Mouse (Mus musculus) left cerebral cortex, postnatal 10 days (tissue): ENCODE data around the gene Gpatch2l. TPM values are rescaled to one million over a fixed set of nuclear protein-coding genes. Genes with fewer than 3 reads are reported as not detected.

Experiments
- DNase-seq, 2 experiments: peaks; one replicate each; pipeline ENCODE4 v3.0.0; 2021 to 2022; ENCODE audit warnings: low spot score in 2 of 2, mixed read lengths in 1 of 2; ENCODE audit errors: extremely low spot score in 1 of 2
- intact Hi-C: fragments of 180-260 bp; cut with DNase I; formaldehyde crosslinking; loops from one replicate; pipeline ENCODE4 v1.15.1; 2025
- total RNA-seq, 2 experiments: library from RNA; stranded (reverse); gene quantifications; 2 replicates each; pipeline ENCODE4 v1.2.3; 2021

The Gpatch2l gene
- total RNA-seq, 2 experiments from 2014 or later, result 40.6 to 42.4 TPM

DNA sequence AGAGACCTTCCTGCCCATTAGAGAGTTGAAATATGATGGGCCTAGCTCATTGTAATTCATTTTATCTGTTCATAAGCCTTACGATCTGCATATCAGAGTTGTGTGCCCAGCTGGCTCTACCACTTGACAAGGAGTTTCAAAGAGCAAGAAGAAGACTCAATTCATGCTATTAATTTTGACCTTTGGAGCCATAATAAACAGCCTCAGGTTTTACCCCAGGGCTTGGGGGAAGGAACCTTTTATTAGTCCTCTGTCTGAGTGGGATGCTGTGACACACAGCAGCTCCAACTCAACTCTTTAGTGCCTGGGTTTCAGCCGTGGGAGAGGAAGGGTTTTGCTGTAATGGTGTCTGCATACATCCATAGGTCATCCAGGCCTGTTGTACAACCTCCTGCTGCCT is 32.6 kb downstream of the Gpatch2l start:
- intact Hi-C loops, result no loop called here
- no peak for DNase-seq

DNA sequence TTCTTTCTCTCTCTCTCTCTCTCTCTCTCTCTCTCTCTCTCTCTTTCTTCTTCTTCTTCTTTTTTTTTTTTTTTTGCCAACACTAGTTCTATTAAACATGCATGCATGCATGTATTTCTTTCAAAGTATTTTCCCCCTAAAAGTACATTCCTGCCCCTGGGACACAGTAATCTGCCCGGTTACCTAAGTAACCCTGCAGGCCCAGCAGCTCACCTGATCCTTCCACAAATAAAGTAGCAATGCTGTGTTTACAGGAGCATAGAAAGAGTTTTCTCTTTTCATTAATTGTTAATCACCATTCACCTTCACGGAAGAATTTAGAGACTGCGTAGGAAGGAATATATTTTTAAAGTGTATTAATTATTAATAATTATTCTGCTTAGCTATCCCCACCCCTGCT is 34.1 kb downstream of the Gpatch2l start:
- no peak for DNase-seq
- intact Hi-C loops, result no loop called here

DNA sequence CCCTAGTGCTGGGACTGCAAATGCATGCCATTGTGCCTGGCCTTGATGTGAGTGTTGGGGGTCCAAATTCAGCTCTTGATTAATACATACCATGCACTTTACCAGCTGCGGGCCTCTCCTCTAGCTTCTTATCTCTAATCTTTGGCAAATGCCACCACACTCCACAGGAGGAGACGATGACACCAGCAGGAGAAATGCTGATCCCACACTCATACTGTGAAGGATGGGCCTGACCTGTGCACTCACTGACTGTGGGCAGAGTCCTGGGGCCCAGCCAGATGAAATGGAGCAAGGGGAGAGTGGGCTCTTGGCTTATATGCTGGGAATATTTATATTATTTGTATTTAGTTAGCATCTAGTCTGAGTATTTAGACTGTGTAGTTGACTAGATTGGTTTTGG is 34.8 kb downstream of the Gpatch2l start:
- intact Hi-C loops, result no loop called here
- DNase-seq, result no peak

DNA sequence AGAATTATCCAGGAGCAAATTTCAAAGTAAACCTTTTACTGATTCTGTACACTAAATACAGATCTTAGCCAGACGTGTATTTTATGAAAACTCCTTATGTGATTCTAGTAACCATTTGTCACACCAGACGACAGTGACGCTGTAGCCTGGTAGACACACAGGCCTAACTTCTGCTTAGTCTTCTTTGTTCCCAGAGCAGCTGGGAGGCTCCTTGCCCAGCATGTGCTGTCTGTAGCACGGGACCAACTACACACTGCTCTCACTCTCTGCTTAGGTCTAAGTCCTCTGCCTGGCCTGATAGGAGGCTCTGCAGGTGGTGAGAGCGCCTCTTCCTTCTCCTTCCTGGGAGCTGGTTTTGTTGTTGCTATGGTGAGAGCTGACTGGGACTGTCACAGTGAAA is 35.2 kb downstream of the Gpatch2l start:
- DNase-seq, result no peak

DNA sequence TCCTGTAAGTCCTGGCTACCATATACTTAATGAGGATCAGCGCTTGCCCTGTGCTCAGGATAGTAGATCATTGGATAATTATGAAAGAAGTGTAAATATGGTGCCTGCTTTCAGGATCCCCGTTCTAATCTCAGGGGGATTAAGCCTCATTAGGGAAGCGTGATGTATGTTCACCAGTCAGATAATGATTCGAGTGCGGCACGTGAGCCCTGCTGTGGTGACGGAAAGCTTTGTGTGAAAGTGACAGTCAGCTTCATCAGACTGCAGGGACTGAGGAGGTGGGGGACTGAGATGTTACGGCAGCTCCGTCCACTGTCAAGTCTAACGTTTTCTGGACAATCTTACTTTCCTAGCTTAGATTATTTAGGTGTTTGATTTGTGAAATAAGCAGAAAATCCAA is 38.3 kb downstream of the Gpatch2l start:
- intact Hi-C loops, result no loop called here
- no peak for DNase-seq

More for the DNA sequence above, 35.2 kb downstream of the Gpatch2l start:
- intact Hi-C loops, result no loop called here

DNA sequence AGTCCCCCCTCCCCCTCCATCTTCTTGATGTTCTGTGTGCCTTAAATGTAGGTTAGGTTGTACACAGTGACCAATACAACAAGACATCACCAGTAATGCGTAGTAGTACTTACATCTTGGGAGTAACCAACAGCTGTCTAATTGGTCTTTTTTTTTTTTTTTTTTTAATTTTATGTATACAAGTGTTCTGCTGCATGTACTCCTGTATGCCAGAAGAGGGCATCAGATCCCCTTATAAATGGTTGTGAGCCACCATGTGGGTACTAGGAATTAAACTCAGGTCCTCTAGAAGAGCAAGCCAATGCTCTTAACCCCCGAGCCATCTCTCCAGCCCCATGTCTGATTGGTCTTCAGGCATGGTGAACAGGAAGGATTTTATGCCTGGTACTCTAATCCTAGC is 44.0 kb downstream of the Gpatch2l start:
- intact Hi-C loops, result no loop called here
- DNase-seq, result no peak

DNA sequence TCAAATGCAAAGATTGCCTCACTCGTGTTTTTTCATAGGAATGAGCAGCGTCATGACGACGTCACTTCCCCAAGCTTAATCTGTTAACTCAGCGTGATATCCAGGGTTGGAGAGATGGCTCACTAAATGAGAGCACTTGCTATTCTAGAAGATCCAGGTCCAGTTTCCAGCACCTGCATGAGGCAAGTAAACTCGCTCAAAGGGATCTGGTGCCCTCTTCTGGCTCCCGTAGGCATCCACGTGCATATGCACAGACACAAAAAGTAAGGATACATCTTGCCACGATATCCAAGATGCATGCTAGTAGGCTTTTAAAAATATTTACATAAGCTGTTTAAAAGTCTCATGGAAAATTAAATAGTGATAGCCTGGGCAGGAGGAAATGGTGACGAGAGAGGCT is 55.8 kb downstream of the Gpatch2l start:
- no peak for DNase-seq

DNA sequence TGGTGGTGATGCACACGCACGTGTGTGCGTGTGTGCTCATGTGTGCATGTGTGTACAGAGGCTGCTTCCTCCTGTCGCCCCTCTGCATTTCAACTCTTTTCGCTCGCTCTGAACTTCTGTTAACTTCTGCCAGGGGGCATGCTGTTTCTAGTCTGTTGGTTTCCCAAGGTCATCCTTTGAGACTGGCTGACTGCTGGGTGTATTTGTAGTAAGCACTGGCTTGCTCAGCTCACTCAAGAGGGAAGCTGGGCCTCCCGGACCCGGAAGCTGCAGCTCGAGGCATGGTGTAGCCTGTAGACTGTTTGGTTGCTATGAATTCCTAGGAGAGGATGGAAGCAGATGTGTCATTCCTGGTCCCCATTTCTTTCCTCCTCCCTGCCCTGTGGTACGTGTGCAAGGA is 61.3 kb downstream of the Gpatch2l start:
- intact Hi-C loops, result no loop called here
- DNase-seq, result no peak

More for the DNA sequence above, 55.8 kb downstream of the Gpatch2l start:
- intact Hi-C loops, result loop anchor here (10.0 kb wide), 1 partner anchor 97 kb away; no protein-coding TSS in a partner anchor

DNA sequence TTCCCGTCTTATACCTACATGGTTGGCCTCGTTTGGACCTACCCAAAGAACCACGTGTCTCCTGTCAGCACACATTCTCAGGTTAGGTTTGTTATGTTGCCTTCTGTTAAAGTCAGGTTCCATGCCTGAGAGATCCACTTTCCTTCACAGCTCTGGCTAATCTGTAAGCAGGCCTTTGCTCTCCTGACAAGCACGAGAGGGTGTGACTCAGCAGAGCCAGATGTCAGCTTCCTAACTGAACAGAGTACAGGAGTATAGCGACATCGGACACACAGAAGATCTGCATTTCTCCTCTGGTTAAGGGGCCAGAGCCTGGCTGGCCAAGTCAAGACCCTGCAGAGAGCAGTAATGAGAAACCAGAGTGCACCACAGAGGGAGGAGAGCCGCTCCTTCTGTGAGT is 63.4 kb downstream of the Gpatch2l start:
- no peak for DNase-seq

DNA sequence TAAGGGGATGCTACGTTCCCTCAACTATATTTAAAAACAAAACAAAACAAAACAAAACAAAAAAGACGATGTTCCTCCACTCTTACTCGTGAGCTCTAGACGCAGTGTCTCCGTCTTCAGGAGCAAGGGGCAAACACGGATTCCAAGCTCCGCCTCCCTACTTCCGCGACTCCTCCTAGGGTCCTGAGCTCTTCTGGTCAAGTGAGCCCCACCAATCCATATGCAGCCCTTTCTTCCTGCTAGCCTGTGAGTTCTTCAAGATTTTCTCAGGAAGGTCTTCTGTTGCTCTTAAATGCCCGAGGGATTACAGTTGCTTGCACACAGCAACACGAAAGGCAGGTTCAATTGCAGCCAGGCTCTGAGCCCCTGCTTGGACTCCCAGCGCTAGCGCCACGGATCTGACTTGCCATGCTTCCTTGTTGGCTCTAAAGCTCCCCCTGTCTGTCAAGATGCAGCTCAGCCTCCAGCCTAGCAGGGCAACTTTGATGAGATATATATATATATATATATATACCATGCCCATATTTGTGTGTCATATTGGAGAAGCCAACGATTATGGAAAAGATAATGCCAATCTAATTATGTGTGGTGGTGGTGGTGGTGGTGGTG is 64.1 kb downstream of the Gpatch2l start:
- intact Hi-C loops, result no loop called here
- no peak for DNase-seq

More for the DNA sequence above, 63.4 kb downstream of the Gpatch2l start:
- intact Hi-C loops, result no loop called here

DNA sequence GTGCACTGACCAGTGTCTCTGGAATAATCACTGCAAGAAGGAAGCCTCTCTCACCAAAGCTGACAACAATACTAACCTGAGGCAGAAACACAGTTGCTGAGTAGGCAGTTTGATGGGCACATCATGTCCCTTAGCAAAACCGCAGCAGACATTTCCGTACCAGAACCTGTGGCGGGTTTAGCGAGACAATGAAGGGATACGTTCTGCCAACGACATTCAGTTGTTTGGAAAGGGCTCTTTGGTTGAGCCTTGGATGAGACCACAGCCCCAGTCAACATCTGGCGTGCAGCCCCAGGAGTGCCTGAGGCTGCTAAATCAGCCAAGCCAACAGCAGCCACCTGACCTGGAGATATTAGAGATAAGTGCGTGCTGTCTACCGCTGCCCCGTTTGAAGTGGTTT is 67.8 kb downstream of the Gpatch2l start:
- no peak for DNase-seq
- intact Hi-C loops, result no loop called here

DNA sequence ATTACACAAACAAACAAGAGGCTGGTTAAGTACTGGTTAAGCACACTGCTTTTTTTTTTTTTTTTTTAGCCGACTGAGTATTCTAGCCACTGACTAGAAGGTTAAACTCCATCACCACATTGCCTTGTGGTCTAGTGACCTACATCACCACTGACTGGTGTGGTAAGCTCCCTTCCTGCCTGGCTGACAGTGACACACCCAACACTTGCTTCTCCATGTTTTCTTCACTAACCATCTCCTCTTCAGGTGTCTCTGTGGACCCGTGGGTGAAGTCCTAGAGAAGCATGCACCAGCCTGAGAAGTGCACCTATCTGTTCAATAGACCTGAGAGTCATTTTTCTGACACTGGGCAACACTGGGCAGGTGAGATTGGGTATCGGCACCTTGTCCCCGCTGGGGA is 68.2 kb downstream of the Gpatch2l start:
- no peak for DNase-seq
- intact Hi-C loops, result no loop called here

DNA sequence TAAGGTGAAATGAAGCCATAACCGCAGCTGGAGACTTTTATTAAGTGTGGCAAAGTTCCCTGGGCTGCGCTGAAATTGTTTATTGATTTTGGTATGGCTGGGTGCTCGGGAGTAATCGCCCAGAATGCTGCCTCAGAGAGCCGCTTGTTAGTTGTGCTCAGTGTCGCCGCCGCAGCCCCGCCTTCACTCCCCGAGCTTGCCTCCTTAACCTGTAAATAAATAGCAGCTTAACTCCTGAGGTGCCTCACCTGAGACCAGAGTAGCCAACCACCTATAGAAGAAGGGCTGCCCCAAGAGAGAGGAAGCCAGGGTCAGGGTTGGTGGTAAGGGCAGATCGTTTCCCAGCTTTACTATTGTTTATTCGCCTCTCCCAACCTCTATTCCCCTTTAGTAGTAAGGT is 79.0 kb downstream of the Gpatch2l start:
- intact Hi-C loops, result no loop called here

DNA sequence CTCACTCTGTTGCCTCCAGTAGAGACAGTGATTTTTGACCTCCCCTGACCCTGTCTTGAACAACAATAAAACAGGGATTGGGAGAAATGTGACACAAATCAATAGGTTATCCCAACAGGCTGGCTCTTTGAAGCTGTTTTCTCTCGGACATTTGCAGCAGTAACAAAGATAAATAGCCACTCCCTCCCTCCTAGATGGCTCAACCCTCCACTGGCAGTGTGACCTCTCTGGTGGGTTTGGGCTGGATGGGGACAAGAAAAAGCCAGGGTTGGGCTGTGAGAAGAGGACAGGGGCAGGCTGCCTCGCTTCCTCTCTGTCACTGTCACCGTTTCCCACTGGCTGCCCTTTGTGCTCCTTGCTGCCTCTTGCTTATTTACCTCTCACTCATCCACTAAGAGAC is 82.6 kb downstream of the Gpatch2l start:
- intact Hi-C loops, result no loop called here
- DNase-seq, result no peak

More for the DNA sequence above, 79.0 kb downstream of the Gpatch2l start:
- DNase-seq, result no peak

DNA sequence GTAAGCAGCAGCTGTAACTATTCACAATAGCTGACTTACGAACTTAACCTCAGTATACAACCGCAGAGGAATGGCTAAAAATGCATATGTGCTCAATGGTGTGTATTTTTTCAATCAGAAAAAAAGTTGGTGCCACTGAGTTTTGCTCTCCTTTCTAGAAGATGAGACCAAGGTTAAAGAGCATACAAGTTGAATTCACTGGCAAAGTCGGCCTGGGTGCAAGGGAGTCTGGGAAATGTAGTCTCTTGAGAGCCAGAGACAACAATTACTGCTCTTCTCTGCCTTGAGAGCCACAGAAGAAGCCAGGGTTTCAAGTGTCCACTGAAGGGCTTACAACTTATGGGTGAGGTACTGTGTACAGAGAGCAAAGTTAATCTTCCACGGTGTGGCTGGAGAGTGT is 88.2 kb downstream of the Gpatch2l start:
- intact Hi-C loops, result no loop called here
- DNase-seq, result no peak

DNA sequence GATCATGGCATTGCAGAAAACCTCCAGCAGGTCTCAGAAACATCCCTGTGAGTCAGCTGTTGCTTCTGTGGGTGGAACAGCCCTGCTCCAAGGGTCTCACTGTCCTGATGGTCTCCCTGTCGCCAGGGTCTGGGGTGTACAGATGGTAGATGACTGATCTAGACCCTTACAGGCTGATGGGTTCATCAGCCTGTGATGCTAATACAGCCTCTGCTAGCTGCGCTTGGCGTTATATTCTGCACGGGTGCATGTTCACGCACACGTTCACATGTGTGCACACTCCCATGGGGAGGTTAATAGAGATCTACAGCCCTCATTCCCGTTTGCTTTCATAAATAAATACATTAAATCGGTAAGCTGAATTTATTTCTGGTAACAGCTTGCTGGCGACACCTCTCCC is 89.0 kb downstream of the Gpatch2l start:
- DNase-seq, result no peak
- intact Hi-C loops, result no loop called here

DNA sequence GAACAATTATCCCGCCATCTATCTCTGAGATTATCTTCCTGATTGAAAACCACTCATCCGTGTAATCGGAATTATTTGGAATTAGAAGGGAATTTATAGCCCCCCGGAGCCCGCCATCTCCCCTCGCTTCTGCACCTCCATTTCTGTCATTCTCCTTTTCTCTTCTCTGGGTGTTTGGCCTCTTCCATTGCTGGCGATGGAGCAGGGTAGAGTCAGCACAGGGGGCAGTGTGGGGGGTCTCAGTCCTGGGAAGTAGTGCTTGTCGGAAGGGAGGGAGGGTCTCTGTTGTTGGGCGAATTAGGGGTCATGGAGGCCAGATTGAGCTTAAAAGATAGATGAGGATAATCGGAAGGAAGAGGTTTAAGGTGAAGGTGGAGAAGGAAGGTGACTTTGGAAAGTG is 89.6 kb downstream of the Gpatch2l start:
- DNase-seq, result no peak
- intact Hi-C loops, result no loop called here

DNA sequence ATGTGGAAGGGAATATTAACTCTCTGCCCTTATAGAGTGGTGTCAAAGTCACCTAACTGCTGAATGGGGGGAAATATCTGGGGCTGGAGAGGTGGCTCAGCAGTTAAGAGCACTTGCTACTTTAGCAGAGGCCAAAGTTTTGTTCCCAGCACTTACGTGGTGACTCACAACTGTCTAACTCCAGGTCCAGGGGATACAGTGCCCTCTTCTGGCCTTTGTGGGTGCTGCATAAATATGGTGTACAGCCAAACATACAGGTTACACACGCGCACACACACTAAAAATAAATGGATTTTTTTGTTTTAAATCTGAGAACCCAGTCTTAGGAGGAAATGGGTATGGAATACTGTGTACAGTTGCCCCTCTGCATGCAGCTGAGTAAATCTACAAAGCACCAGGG is 94.6 kb downstream of the Gpatch2l start:
- intact Hi-C loops, result no loop called here
- DNase-seq, result no peak

DNA sequence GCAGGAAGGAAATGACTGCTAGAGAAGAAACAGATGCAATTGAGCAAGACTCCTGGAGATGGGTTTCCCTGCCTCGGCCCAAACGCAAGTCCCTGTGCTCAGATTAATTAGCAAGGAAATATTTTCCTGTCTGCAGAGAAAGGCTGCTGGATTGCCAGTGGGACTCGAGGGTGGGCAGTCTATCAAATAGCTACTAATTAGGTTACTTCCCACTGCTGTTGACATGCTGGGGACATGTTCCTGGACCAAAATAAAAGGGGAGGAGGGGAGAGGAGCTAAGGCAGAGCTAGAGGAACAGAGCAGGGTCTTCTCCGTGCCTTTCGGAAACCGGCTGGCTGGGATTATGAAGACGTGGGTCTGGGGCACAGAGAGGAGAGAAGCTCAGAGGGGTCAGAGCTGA is 95.2 kb downstream of the Gpatch2l start:
- no peak for DNase-seq
- intact Hi-C loops, result no loop called here
